Mouse (Mus musculus) c-Kit-positive CD71-positive TER-119-positive erythroid progenitor cells, embryonic 14.5 days (primary cell): Measurements from ENCODE around the gene Dapp1.
A peak's percentile ranks its signal among the peaks of the same experiment; 100 is the strongest.
"Not testable (repeated sequence)": the region's sequence is repeated elsewhere in the genome, so short reads cannot be mapped to it uniquely, and the experiment has no call there.

ENCODE experiments used
- DNase-seq: peaks from one replicate; pipeline ENCODE4 v3.0.0-alpha.2; 2013; ENCODE audit warnings: low spot score

Gene Dapp1

GRCm38 (mm10) chr3:137989405-137989804, 8.1 kb upstream of the Dapp1 start:
- DNase-seq: no peak

GRCm38 (mm10) chr3:137980435-137981381, 637 bp downstream of the Dapp1 start:
- peak; percentile 70 for DNase-seq

GRCm38 (mm10) chr3:137978233-137978632, 3.1 kb downstream of the Dapp1 start:
- no peak for DNase-seq

- DNase-seq: no peak
Measured at GRCm38 (mm10) chr3:137977629-137978041, 3.7 kb downstream of the Dapp1 start.

- no peak for DNase-seq
Measured at GRCm38 (mm10) chr3:137976943-137977628, 4.3 kb downstream of the Dapp1 start.

- DNase-seq: no peak
Measured at GRCm38 (mm10) chr3:137975856-137976423, 5.4 kb downstream of the Dapp1 start.

GRCm38 (mm10) chr3:137975435-137975834, 5.9 kb downstream of the Dapp1 start:
- DNase-seq: no peak

- DNase-seq: no peak
Measured at GRCm38 (mm10) chr3:137974306-137974705, 7.0 kb downstream of the Dapp1 start.

- no peak for DNase-seq
Measured at GRCm38 (mm10) chr3:137972989-137973388, 8.4 kb downstream of the Dapp1 start.

- DNase-seq: no peak
Measured at GRCm38 (mm10) chr3:137972224-137972623, 9.1 kb downstream of the Dapp1 start.

GRCm38 (mm10) chr3:137969951-137970350, 11.4 kb downstream of the Dapp1 start:
- no peak for DNase-seq

GRCm38 (mm10) chr3:137968820-137969486, 12.4 kb downstream of the Dapp1 start:
- peak; percentile 81 for DNase-seq

- DNase-seq: no peak
Measured at GRCm38 (mm10) chr3:137968105-137968819, 13.1 kb downstream of the Dapp1 start.

- DNase-seq: not testable (repeated sequence)
Measured at GRCm38 (mm10) chr3:137964014-137964413, 17.3 kb downstream of the Dapp1 start.

GRCm38 (mm10) chr3:137963508-137963907, 17.8 kb downstream of the Dapp1 start:
- no peak for DNase-seq

- DNase-seq: no peak
Measured at GRCm38 (mm10) chr3:137961736-137962385, 19.5 kb downstream of the Dapp1 start.

- no peak for DNase-seq
Measured at GRCm38 (mm10) chr3:137959456-137959855, 21.9 kb downstream of the Dapp1 start.

- DNase-seq: no peak
Measured at GRCm38 (mm10) chr3:137958352-137958751, 23.0 kb downstream of the Dapp1 start.

GRCm38 (mm10) chr3:137957864-137958263, 23.5 kb downstream of the Dapp1 start:
- peak; percentile 85 for DNase-seq

- DNase-seq: no peak
Measured at GRCm38 (mm10) chr3:137955560-137956081, 25.7 kb downstream of the Dapp1 start.
